Mouse (Mus musculus) thymus, postnatal 25 days (tissue): ENCODE measurements around the gene Arl5a.

Experiments used
- DNase-seq: peaks from one replicate; pipeline ENCODE4 v3.0.0; 2022

Arl5a gene

DNA sequence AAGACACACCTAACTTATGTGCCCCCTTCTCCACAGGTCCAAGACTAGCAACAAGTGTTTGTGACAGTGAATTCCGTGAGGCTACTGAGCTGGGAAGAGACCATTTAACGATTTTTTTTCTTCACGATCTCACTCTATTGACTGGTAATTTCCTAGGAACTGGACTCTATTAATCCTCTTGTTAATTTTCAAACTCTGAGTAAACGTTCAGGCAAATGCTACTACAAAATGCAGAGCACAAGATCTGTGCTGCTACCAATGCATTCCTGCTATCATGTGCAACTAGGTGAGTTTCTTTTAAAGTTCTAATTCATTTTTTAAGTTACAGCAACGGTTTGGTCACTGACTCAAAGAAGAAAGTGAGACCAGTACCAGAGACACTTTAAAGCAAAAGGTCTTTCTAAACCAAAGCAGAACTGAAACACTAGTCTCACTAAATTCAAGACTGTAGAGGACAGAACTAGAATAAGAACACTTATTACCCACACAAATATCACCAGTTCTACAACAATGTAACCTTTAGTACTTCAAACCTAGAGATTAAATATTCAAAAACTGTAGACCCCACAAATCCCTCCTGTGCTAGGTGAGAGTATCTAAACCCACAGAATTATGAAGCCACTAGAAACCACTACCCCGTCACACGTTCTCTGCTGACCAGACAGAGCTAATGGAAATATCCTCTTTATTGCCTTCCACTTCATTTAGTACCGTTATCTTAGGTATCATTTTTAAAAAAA lies 1.7 kb downstream of the Arl5a start:
- DNase-seq, result no peak

DNA sequence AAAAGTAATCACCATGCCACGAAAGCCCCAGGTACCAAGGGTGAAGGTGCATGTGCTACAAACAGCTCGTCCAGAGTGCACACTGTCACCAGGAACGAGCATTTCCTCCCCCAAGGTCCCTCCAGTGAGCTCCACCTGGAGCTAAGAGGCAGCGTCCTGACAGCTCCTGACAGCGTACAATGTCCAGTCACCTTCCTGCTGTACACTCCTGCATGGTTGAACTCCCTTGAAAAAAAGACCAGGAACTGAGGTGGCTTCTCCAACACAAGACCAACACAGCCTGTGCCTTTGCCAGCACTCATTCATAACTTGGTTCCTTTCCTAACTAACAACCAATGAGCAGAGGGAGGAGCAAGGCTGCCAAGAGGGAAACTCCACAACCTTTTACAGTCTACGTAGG lies 3.5 kb downstream of the Arl5a start:
- DNase-seq, result peak; percentile 14

DNA sequence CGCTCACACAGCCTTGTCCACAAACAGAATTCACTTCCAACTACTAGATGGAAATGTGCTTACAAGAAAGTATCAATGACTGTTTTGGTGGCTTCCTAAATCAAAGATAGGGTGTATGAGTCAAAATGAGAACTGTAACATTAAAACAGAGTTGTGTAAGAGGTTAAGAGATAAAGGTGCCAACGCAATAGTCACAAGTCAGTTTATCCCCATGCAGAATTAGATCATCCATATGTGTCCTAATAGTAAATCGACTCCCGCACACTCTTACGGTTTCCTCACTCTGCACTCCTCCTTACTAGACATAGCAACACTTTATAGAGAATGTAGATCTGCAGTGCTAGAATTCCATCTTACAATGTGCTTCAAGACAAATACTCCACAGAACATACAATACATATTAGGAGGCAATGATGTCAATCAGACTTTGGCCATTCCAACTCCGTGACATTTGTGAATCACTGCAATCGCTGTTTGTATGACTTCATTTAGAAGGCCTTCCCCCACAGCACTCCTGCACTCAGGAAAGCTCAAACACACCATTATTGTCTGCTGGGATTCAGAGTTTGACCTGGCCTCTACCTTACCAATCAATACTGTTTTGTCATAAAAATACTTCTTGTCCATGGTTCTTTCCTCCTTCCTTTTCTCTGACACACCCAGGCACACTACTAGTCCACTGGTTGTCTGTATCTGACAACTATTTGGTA lies 4.5 kb downstream of the Arl5a start:
- DNase-seq, result no peak

DNA sequence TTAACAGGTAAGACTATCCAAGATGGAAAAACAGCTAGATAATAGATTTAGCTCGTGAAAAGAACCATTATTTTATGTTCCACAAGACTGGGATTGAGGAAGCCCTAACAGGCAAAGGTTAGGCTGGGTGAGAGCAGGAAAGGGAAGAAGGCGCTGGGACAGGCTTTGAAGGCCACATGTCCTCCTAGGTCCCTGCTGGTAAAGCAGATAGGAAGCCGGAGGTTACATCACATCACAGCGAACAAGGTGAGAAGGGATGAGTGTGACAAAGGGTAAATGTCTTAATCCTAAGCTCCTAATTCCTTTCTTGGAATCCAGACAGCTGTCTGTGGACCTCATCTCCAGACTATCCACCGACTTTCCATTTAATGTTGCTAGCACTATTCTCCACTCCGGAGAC lies 5.4 kb downstream of the Arl5a start:
- DNase-seq, result no peak

DNA sequence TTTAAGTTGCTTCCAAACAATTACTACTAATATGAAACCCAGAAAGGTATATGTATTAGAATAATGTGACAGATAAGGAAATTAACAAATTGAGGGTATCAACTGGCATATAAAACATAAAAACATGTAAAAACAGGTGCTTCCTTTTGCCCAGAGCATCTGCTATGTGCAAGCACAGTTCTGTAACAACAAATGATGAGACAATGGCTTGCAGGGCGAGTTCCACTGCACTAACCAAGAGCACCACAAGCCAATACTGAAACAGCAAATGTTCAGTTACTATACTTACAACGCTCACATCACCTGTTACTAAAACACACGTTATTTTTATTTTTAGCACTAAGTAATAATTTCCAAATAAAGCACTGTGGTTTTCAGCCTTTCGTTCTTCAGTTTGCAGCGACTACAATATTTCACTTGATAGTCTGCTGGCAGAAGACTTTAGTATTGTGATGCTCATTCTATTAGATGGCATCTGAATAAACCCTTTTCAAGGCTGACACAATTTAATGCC lies 12.1 kb downstream of the Arl5a start:
- no peak for DNase-seq

DNA sequence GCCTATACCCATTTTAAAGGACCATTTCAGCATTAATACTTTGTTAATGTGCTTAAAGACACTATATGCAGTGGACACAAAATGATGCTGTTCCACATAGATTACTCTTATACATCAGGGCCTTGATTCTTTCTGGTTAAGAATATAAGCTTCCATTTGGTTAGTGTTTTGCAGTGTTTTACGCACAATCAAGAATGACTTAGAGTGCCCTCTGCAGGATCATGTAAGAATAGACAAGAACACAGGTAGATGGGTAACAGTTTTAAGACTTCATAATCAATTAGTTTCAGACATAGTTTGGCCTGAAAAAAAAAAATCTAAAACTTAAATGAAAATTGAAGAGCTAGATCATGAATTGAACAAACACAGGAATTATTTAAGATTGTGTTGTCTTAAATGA lies 18.2 kb downstream of the Arl5a start:
- DNase-seq, result no peak

DNA sequence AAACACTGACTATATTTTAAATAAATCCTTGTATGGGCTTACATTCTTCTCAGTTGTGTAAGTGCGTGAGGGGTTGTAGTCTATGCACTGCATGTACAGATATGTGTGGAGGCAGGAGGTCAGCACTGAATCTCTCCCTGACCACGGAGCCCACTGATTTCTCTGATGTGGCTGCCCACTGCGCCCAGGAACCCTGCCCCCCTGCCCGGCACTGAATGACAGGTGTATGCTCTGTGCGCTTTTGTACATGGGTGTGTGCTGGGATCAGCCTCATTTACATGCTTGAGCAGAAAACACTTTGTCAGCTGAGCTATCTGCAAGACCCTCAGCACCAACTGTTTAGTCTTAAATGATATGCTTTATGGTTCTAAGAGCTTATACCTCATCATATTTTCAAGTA lies 19.5 kb downstream of the Arl5a start:
- no peak for DNase-seq

DNA sequence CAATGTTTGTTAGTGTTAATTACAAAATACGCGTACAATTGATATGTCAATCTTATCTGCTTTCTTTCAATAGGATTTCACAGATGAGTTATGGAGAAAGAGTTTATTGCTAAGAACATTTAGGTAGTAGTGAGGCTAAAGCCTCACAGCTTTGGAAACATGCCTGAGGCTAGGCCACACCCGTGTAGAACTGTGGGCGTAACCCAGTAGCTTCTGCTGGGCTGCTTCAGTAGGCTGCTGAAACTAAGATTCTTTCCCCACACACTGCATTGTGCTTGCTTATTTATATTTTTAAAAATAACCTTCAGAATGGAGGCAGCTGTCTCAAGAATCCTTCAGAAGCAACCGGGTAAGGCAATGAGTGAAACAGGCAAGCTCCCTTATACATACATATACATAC lies 30.2 kb downstream of the Arl5a start:
- no peak for DNase-seq

DNA sequence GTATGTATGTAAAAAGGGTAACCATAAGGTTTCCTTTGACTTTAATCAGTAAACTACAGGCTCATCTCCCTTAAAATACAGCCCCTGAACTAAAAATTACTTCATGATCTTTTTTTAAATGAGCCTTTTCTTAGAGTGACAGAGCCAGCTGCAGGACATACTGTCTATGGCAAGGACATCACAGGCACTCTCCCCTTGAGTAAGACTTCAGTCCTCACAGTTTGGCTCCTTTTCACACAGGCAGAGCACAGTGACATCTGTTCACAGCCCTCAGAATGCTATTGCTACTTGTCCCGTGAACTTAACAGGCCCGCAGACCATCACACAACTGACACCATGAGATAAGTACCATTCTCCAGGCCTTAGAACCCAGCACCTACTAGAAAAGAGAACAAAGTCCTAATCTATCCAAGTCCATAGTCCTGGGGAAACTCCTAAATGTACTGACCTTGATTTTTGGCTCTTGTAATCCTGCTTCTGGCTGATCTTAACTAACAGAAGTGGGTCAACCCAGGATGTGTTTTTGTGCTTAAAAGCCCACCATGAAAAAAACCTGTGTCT lies 34.2 kb downstream of the Arl5a start:
- DNase-seq, result no peak

DNA sequence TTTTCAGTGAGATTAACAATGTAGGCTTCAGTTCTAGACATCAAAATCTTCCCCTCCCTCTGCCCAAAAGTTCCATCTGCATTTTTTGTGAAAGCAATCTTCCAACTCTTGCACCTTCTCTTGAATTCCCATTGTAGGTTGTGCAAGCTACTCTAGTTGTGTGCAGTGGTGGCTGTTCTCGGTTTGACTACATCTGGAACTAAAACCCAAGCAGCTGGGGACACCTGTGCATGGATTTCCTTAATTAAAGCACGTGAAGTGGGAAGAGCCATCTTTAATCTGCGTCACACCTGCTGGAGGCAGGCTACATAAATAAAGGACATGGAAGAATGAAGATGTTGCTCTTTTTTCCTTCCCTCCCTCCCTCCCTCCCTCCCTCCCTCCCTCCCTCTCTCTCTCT lies 34.7 kb downstream of the Arl5a start:
- DNase-seq, result no peak

DNA sequence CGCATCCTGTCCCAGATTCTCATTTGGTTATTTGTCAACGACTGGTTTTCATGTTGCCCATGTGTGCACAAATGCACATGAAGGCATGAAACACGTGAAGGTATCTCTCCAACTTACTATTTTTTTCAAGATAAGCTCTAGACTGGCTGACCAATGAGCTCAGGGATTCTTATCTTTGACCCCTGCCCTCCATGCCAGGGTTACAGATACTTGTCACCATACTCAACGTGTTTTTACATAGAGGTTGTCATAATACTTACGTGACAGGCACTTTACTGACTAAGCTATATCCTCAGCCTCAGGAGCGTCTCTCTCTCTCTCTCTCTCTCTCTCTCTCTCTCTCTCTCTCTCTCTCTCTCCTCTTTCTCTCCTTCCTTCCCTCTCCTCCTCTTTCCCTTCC lies 38.2 kb downstream of the Arl5a start:
- DNase-seq, result no peak

DNA sequence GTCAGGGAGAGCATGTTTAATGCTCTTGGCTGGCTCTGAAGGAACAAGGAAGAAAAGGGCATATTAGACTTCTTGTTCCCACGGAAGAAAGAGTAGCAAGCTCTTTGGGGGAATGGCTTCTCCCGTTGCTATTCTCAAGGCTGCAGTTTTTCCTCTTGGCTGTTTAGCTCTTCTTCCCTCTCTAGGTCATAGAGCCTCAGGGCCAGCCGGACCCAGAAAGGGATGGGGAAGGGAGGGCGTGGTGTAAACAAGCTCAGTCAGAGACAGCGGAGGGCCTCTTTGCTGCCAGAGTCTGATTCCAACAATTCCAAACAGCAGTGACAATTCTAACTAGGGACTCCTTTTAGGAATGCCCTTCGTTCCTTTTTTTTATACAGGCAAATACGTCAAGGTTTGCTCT lies 38.7 kb downstream of the Arl5a start:
- no peak for DNase-seq

DNA sequence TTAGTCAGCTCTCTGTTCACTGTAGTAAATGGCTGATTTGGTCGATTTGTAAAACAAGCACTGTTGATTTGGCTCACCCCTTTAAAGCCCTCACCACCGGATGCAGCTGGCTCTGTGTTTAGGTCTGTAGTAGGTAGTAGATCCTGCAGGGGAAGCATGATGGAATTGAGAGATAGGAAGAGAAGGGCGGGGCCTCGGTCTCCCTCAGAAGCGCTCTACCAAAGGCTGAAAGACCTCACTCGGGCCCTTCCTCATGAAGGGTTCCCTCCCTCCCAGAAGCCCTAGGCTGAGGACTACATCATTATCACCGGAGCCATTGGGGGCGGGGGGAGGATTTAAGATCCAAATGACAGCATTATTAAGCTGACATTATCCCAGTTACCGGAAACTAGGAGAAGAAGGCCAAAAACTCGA lies 45.8 kb downstream of the Arl5a start:
- DNase-seq, result peak; percentile 51

DNA sequence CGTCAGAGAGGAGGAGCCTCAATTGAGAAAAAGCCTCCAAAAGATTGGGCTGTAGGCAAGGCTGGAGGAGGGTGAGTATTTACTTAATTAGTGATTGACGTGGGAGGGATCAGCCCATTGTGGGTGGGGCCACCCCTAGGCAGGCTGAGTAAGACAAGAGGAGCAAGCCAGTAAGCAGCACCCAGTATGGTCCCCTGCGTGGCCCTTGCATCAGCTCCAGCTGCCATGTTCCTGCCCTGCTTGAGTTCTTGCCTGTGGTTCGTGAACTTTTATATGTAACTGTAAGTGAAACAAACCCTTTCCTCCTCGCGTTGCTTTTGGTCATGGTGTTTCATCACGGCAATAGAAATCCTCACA lies 46.3 kb downstream of the Arl5a start, which contains the start of gene Neb:
Gene Neb, minus strand, starts transcription at position 27 of the 357 bp plus-strand sequence.
- DNase-seq, result no peak

DNA sequence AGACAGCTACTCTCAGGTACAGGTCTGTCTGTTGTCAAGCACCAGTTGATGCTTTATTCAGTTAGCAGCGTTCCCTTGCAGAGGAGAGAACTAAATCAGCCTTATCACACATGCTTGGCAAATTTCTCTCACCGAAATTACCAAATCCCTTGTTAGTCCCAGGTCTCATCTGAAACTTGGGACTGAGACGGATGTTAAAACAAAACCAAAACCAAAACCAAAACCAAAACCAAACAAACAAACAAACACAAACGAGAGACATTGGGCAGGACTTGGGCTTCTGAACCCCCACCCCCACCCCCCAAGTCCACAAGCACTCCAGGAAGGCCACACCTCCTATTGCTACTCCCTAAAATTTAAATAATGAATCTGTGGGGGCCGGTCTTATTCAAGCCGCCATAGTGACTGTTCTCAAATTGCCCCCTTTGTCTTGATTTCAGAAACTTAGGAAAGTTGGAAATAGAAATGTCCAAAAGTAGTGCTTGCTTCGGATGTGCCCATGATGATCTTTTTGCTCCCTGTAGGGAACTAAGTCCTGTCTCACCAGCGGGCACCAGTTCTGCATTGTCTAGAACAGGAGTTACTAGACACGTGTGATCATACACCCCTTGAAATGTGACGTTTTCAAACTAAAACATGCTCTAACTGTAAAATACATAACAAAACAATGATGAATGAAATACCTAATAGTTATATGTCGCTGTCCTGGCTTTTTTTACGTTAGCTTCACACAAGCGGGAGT lies 46.8 kb downstream of the Arl5a start:
- DNase-seq, result no peak

DNA sequence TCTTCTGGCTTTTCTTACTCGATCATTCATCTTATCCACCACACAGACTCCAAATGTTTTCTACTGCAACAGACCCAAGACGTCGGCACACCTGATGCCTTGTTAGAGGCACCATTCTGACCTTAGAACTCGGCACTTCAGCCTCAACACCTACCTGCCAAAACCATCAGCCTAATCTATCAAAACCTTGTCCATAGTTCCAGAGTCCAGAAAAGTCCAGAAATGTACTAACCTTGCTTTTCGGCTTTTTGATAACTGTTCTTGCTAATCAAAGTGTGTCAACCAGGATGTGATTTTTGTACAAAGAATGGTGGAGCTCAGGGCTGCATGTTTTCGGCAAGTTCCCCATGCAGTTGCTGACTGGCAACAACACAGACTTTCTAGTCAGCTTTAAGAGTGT lies 50.0 kb downstream of the Arl5a start:
- no peak for DNase-seq

DNA sequence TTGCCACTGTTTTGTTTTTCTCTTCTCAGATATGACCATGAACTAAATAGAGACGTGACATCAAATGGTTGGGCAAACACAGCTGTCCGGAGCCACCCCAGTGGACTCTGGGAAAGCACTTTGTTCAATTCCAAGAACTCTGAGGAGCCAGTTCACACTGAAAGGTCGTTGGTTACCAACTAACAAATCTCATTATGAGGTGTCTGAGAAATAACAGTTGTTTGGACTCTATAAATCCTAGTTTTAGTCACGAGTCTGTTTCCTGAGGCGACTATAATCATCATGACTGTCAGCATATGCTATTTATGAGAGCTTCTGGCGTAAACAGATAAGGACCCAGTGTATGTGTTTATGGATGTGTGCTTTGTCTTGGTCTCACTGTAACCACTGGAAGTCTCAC lies 52.2 kb downstream of the Arl5a start:
- no peak for DNase-seq

DNA sequence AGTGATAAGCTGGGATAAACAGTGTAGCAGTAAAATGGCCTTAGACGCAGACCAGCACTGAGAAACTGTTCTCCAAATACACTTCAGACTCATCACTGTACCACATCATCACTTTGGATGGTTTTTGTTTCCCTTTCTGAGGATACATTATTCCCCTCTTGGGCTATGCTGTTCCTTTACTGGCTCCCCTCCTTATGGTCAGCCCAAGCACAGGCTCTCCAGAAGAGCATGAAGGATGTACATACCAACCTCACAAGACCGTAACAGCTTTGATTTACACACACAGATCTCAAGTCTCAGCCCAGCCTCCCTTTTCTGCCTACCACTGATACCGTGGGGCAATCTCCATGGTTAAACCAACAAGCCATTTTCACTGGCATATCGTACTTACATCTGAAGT lies 52.6 kb downstream of the Arl5a start:
- DNase-seq, result no peak

DNA sequence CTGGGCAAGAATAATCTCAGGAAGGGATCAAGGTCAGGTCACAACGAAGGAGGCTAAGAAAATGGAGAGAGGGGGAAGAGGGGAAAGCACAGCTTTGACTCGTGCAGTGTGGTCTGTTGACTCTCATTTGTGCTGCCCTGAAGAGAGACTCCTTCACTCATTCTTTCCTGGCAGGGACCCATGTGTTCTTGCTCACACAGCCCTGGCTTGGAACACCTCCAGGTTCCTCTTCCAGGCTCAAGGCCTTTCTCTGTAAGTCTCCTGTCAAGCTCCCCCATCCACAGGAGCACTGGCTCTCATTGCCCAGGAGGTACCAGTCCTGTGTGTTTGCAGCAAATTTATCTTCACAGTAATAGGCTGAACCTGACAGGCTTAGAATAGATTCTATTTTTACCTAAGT lies 53.6 kb downstream of the Arl5a start:
- DNase-seq, result no peak

DNA sequence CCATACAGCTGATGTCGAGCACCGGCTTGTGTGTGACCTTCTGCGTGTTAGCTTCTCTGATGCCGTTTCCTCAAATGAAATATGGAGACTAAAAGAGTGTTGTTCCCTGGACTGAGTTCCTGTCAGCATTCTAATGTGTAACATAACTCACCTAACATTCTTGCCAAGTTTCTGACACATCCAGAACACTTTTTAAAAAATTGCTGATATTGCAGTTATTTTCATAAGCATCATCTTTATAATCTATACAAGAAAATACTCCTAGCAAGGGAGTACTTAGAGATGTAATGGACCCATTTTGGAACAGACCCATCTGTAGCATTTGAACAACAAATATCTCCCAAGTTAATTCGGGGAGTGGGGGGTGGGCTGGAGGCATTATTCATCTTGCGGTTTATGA lies 55.1 kb downstream of the Arl5a start:
- no peak for DNase-seq

DNA sequence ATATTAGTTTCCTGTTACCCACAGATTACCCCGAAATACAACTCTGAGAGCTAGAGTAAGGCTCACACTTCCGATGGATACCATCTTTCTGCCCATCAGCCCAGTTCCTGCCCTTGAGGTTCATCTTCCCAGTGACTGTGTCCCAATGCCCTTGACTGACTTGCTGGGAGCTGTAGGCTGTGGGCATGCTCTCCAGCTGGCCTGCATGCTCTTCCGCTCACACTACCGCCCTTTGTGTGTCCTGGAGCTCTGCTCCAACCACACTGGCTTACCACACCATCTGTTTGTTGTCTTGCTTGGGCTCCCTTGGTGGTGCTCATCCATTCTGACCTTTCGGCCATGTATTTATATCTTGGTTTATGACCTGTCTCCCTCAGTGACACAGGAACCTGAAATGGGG lies 57.0 kb downstream of the Arl5a start:
- DNase-seq, result no peak

DNA sequence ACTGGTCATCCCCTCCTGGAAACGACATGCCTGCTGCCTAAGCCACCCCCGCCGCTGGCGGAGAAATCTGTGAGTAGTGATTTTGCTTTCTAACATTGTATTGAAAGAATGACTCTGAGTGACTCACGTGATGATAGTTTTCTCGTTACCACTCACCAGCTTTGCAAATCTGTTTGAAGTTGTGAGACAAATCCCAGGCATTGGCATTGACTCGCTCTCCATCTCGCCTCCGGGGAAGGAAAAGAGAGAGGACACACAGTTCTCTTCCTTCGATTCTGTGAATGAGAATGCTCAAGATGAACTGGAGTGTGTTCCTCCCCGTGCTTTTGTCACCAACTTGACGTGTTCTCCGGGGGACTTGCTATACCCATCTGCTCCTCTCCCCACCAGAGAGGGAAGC lies 57.5 kb downstream of the Arl5a start:
- DNase-seq, result no peak

DNA sequence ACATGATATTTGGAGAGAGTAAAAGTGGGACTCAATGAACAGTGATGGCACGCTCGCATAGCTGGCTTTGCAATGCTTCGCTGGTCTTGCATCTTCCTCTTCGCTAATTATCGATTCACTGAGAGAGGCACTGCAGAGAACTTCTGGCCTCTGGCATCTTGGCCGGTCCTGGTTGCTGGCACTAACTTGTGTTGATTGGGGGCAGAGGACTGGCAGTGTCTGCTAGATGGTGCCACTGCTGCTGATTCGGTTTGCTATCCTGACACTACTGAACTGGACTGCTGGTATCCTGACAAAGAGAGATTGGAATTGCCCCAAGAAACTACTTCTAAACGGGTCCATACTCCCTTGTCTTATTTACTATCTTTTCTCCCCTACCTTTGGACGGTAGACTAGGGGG lies 63.6 kb downstream of the Arl5a start:
- DNase-seq, result no peak

DNA sequence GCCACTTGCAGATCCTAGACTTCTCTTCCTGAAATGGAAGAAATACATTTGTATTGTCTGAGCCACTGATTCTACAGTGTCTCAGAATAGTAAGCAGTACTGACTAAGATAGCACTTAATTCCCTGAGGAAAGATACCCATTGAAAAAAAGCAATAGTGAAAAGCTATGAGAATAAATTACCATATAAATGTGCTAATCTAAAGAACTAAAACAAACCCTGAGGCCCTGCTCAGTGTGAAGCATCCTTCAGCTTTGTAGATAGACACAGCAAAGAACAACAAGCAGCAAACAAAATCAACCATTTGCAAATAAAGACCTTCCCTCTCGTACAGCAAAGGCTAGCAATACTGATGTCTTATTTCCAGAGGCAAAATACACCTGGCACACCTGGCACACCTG lies 65.0 kb downstream of the Arl5a start:
- DNase-seq, result no peak
